Mouse (Mus musculus): ENCODE measurements at regions not wholly inside any gene's neighbourhood (a gene's known extent, or its start where the extent isn't known, plus 50 kb on each side); places are given as distances from the start of the nearest gene placed in this dataset.

GRCm38 (mm10) chr5:7436461-7436860 lies 91.9 kb upstream of the Zfp804b start:
- TF ChIP-seq CTCF (IDR thresholded peaks at IDR 0.05; ENCODE audit: low read depth, low read length), result no peak
- no peak for TF ChIP-seq POLR2A (IDR thresholded peaks at IDR 0.05; ENCODE audit: insufficient read depth, low read length)
